Mouse (Mus musculus) kidney, adult 2 months (tissue): ENCODE measurements at regions not wholly inside any gene's neighbourhood (a gene's known extent, or its start where the extent isn't known, plus 50 kb on each side); places are given as distances from the start of the nearest gene placed in this dataset.
"Not testable (repeated sequence)": the region's sequence is repeated elsewhere in the genome, so short reads cannot be mapped to it uniquely, and the experiment has no call there.

Experiments
- DNase-seq: peaks from one replicate; pipeline ENCODE4 v3.0.0; 2021
- H3K27ac ChIP-seq: fragments of 200-500 bp; 2 replicates; pipeline ENCODE4 v1.5.1; 2012; ENCODE audit warnings: low read depth, low read length, control low read depth, inconsistent platforms; ENCODE audit not compliant: insufficient read depth
- H3K27me3 ChIP-seq: fragments of 200-500 bp; replicated peaks from 2 replicates; pipeline ENCODE4 v1.6.1; 2012; ENCODE audit warnings: mild to moderate bottlenecking, moderate library complexity, low read length, inconsistent platforms; ENCODE audit not compliant: control insufficient read depth, insufficient read depth
- H3K36me3 ChIP-seq: fragments of 200-500 bp; 2 replicates; pipeline ENCODE4 v1.6.1; 2012; ENCODE audit warnings: mild to moderate bottlenecking, moderate library complexity, low read length, inconsistent platforms; ENCODE audit not compliant: control insufficient read depth, insufficient read depth
- H3K4me1 ChIP-seq: fragments of 200-500 bp; 2 replicates; pipeline ENCODE4 v1.6.1; 2011; ENCODE audit warnings: low read length; ENCODE audit not compliant: control insufficient read depth, insufficient read depth
- H3K4me3 ChIP-seq: fragments of 200-500 bp; 2 replicates; pipeline ENCODE4 v1.5.1; 2011; ENCODE audit warnings: mild to moderate bottlenecking, low read depth, low read length, control low read depth; ENCODE audit not compliant: insufficient read depth
- CTCF ChIP-seq: fragments of 200-500 bp; conservative IDR thresholded peaks from 2 replicates; pipeline ENCODE4 v1.5.1; 2011; ENCODE audit warnings: low read depth, mild to moderate bottlenecking, control low read depth, low read length, moderate library complexity, mixed read lengths; ENCODE audit not compliant: insufficient read depth, insufficient read length
- POLR2A ChIP-seq: fragments of 200-500 bp; IDR thresholded peaks from one replicate; pipeline ENCODE4 v1.6.1; 2011; ENCODE audit warnings: low read depth, low read length, control low read depth
- WGBS: fragments of 180-500 bp; shearing (Covaris S2); methylation state at CpG from one replicate; pipeline ENCODE4 v1.1.7; 2018; 5-methylcytosine and 5-hydroxymethylcytosine counted together

DNA sequence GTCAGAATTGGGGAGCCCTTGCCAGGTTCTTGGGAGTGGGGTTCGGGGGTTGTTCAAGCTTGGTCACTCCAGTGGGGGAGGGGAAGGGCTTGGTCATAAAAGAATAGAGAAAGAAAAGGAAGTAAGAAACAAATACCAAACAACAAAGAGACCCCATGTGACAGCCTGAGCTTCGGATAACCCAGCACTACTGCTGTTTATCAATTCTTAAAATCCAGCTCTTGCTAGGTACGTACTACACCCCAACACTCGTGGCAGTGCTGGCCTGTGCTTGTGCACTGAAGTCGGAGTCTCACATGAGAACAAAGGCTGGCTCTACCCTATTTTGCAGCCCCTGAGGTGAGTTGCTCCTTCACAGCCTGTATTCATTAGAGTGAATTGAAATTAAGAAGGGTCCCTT is 60.5 kb upstream of the Max start:
- Histone ChIP-seq H3K27me3 (no peaks in the 10 kb centered on the region), H3K36me3 (no peaks in the 10 kb centered on the region), H3K4me3 (no peak overlapping the region), H3K27ac (no peak overlapping the region), H3K4me1 (peaks cover 4% of the 10 kb centered on the region; the same call in 1 of the 2 replicates)
- 76% methylated on average over 5 of the region's 5 CpGs for WGBS
- no peak for TF ChIP-seq CTCF
- no peak for TF ChIP-seq POLR2A
- DNase-seq = no peak

- no peak for DNase-seq
- Histone ChIP-seq H3K27ac (no peak overlapping the region), H3K27me3 (no peaks in the 10 kb centered on the region), H3K4me1 (peaks cover 4% of the 10 kb centered on the region; the same call in 1 of the 2 replicates), H3K36me3 (no peaks in the 10 kb centered on the region), H3K4me3 (no peak overlapping the region)
- TF ChIP-seq POLR2A = no peak
- TF ChIP-seq CTCF = no peak
- WGBS = 91% methylated on average over 5 of the region's 5 CpGs
Measured at GRCm38 (mm10) chr12:77021881-77022280, 59.9 kb upstream of the Max start.

DNA sequence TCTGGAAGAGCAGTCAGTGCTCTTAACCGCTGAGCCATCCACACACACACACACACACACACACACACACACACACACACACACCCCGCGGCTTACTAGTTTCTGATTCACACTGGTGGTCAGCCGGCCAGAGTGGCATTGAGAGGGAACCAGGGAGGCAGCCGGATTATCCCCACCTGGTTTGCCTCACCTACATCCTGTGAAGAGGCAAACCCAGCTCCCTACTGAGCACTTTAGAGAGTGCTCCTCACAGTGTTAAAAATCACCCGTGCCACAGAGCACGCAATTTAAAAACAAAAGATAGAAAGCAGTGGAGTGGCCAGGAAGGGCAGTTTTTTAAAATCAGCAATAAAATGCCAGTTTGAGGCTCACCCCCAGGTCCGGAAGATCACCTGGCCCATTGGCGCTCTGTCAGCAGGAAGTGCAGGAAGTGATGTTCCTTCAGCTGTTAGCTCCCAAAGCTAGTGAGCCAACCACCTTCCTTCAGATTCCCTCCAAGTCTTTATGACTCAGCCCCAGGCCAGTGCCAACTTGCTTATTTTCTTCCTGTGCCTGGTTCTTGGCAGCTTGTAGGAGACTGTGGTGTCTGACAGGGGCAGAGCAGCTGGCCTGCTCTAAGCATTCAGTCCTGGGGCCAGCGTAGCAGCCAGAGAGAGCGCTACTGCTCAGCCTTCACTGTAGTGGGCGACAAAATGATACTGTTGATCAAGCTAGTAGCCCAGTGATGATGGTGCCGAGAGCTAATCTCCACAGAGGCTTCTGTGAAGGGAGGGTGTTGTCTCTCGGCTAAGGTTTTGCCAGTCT is 57.9 kb upstream of the Max start:
- 60% methylated on average over 14 of the region's 14 CpGs for WGBS

DNA sequence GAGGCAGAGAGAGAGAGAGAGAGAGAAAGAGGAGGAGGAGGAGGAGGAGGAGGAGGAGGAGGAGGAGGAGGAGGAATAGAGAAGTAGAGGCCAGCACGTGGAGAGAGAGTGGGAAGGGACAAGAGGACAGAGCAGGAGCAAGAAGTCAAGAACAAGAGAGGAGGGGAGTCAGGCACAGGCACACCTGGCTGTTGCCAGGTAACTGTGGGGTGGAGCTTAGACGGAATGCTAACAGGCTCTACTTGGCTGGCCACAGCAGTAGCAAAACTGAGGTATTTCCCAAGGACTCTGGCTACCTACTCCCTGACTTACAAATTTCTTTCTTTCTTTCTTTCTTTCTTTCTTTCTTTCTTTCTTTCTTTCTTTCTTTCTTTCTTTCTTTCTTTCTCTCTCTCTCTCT is 57.1 kb upstream of the Max start:
- not testable (repeated sequence) for H3K36me3 ChIP-seq, DNase-seq
- 29% methylated on average over 2 of the region's 2 CpGs for WGBS

More for the DNA sequence above, 57.9 kb upstream of the Max start:
- no peaks in the 10 kb centered on the region for H3K27me3 ChIP-seq
- TF ChIP-seq CTCF = no peak
- TF ChIP-seq POLR2A = no peak
- no peak overlapping the region for H3K4me3 ChIP-seq
- peaks cover 4% of the 10 kb centered on the region; the same call in 1 of the 2 replicates for H3K4me1 ChIP-seq
- no peaks in the 10 kb centered on the region for H3K36me3 ChIP-seq
- DNase-seq = peak; percentile 28
- no peak overlapping the region for H3K27ac ChIP-seq

DNA sequence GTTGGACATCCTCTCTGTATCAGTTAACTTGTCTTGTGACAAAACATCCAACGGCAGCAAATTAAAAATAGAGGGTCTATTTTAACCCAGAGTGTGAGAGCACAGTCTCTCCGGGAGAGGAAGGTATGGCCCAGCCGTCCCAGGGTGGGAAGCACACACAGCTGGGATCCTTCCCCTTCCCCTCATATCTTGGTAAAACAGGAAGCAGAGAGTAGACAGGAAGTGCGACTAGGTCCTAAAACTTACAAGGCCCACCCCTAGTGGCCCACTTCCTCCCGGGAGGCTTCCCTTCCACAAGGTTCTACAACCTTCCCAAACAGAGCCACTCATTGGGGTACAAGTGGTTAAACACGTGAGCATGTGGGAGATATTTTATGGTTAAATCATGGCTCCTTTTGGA is 56.4 kb upstream of the Max start:
- DNase-seq = no peak
- no peaks in the 10 kb centered on the region for H3K27me3 ChIP-seq
- H3K27ac ChIP-seq = no peak overlapping the region
- no peak overlapping the region for H3K4me3 ChIP-seq
- WGBS = 70% methylated on average over 6 of the region's 6 CpGs
- TF ChIP-seq POLR2A (no peak), CTCF (no peak)
- no peaks in the 10 kb centered on the region for H3K36me3 ChIP-seq
- H3K4me1 ChIP-seq = peaks cover 4% of the 10 kb centered on the region; the same call in 1 of the 2 replicates

More for the DNA sequence above, 57.1 kb upstream of the Max start:
- not testable (repeated sequence) for H3K27ac ChIP-seq, H3K27me3 ChIP-seq, H3K4me3 ChIP-seq, H3K4me1 ChIP-seq

- Histone ChIP-seq H3K27ac (no peak overlapping the region), H3K27me3 (no peaks in the 10 kb centered on the region), H3K36me3 (no peaks in the 10 kb centered on the region), H3K4me3 (no peak overlapping the region), H3K4me1 (no peaks in the 10 kb centered on the region)
- WGBS = 84% methylated on average over 2 of the region's 2 CpGs
- TF ChIP-seq CTCF = no peak
- TF ChIP-seq POLR2A = no peak
- no peak for DNase-seq
Measured at GRCm38 (mm10) chr12:77014908-77015307, 52.9 kb upstream of the Max start.
